Mouse (Mus musculus): ENCODE results near the gene Prom2. TPM values are rescaled to one million over a fixed set of nuclear protein-coding genes. Genes with fewer than 3 reads are reported as not detected.

Prom2 gene
- polyA plus RNA-seq, 1 experiment, result 0.09 TPM

DNA sequence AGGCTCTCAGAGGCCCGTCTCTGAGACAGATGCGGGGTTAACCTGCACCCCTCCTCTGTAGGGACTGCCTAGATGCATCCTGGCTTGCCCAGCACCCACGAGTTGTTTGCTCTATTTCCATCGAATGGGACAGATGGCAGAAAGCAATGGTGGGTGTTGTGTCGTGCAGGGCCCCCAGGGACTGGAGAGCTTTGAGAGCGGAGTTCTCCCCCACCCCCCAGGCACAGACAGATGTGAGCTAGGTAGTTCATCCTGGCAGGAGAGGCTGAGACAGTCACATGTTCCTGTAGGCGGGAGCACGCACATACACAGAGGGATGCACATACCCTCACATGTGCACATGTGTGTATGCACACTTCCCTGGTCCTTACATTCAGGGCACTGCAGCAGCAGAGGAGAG lies 24.2 kb downstream of the Prom2 start:
- peaks cover 13% of the 10 kb centered on the region for H3K4me1 ChIP-seq (ENCODE audit: control insufficient read depth, insufficient read depth, low read length)
- no peaks in the 10 kb centered on the region for H3K27me3 ChIP-seq (ENCODE audit: control insufficient read depth, insufficient read depth, low read length)
- TF ChIP-seq CTCF (IDR thresholded peaks at IDR 0.05; ENCODE audit: control insufficient read depth, insufficient read depth, insufficient replicate concordance, low read depth, low read length) (no peak), POLR2A (IDR thresholded peaks at IDR 0.05; ENCODE audit: control insufficient read depth, low read depth, low read length) (no peak)
- no peak overlapping the region for H3K4me3 ChIP-seq (ENCODE audit: control insufficient read depth, low read depth, low read length)
- H3K36me3 ChIP-seq (ENCODE audit: control insufficient read depth, insufficient read depth, low read length), result no peaks in the 10 kb centered on the region
- no peak overlapping the region for H3K27ac ChIP-seq (ENCODE audit: control insufficient read depth, insufficient read depth, low read depth, low read length)

DNA sequence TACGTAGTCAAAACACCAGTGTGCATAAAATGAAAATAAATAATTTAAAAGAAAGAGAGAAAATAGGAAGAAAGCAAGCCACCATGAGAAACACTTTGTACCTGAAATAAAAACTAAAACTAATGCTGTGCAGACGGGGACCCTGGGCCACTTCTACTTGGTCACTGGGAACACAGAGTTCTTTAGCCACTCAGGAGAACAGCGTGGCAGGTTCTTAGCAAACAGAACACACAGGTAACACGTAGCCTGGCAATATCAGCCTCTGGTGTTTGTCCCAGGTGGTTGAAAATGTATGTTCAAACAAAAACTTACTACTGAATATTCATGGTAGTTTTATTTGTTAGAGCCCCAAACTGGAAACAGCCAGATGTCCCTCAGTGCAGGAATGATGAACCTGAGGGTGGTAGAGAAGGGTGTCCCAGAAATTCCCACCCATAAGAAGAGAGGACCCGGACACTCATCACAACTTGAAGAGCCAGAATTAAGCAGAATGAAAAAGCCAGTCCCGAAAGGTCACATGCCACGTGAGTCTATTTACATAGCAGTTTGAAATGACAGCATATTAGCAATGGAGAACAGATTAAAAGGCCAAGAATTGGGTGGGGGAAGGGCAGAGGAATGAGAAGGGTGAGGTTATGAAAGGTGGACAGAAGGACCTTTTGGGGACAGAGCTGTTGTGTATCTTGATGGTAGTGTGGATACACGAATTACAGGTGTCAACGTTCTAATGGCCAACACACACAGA lies 26.7 kb downstream of the Prom2 start:
- Histone ChIP-seq H3K4me1 (ENCODE audit: control insufficient read depth, insufficient read depth, low read length) (no peaks in the 10 kb centered on the region), H3K27me3 (ENCODE audit: control insufficient read depth, insufficient read depth, low read length) (no peaks in the 10 kb centered on the region), H3K36me3 (ENCODE audit: control insufficient read depth, insufficient read depth, low read length) (no peaks in the 10 kb centered on the region), H3K27ac (ENCODE audit: control insufficient read depth, insufficient read depth, low read depth, low read length) (no peak overlapping the region), H3K4me3 (ENCODE audit: control insufficient read depth, low read depth, low read length) (no peak overlapping the region)
- TF ChIP-seq CTCF (IDR thresholded peaks at IDR 0.05; ENCODE audit: control insufficient read depth, insufficient read depth, insufficient replicate concordance, low read depth, low read length) (no peak), POLR2A (IDR thresholded peaks at IDR 0.05; ENCODE audit: control insufficient read depth, low read depth, low read length) (no peak)

DNA sequence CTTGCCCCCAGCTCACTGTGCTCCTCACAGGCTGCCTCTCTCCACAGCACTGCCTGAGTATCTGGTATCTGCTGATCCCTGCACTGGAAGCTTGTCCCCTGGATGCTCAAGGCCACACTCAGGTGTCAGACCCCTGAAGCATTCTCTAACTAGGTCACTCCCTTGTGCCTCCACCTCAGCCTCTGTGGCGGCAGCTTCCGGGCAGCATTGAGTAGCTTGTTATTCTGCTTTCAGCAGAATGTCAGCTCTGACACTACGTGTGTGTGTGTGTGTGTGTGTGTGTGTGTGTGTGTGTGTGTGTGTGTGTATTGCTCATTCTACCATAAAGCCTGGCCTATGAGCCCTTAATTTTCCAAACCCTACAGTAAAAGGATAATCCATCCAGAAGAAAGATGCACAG lies 28.0 kb downstream of the Prom2 start:
- no peak overlapping the region for H3K27ac ChIP-seq (ENCODE audit: control insufficient read depth, insufficient read depth, low read depth, low read length)
- TF ChIP-seq POLR2A (IDR thresholded peaks at IDR 0.05; ENCODE audit: control insufficient read depth, low read depth, low read length), result no peak
- no peak for TF ChIP-seq CTCF (IDR thresholded peaks at IDR 0.05; ENCODE audit: control insufficient read depth, insufficient read depth, insufficient replicate concordance, low read depth, low read length)
- H3K4me1 ChIP-seq (ENCODE audit: control insufficient read depth, insufficient read depth, low read length), result no peaks in the 10 kb centered on the region
- H3K36me3 ChIP-seq (ENCODE audit: control insufficient read depth, insufficient read depth, low read length), result no peaks in the 10 kb centered on the region
- no peaks in the 10 kb centered on the region for H3K27me3 ChIP-seq (ENCODE audit: control insufficient read depth, insufficient read depth, low read length)
- H3K4me3 ChIP-seq (ENCODE audit: control insufficient read depth, low read depth, low read length), result no peak overlapping the region

GRCm38 (mm10) chr2:127511426-127511825 lies 29.8 kb downstream of the Prom2 start:
- Histone ChIP-seq H3K36me3 (ENCODE audit: control insufficient read depth, insufficient read depth, low read length) (no peaks in the 10 kb centered on the region), H3K27ac (ENCODE audit: control insufficient read depth, insufficient read depth, low read depth, low read length) (no peak overlapping the region), H3K27me3 (ENCODE audit: control insufficient read depth, insufficient read depth, low read length) (no peaks in the 10 kb centered on the region), H3K4me3 (ENCODE audit: control insufficient read depth, low read depth, low read length) (no peak overlapping the region), H3K4me1 (ENCODE audit: control insufficient read depth, insufficient read depth, low read length) (peaks cover 4% of the 10 kb centered on the region; the same call in 1 of the 2 replicates)
- TF ChIP-seq CTCF (IDR thresholded peaks at IDR 0.05; ENCODE audit: control insufficient read depth, insufficient read depth, insufficient replicate concordance, low read depth, low read length), result no peak
- no peak for TF ChIP-seq POLR2A (IDR thresholded peaks at IDR 0.05; ENCODE audit: control insufficient read depth, low read depth, low read length)

DNA sequence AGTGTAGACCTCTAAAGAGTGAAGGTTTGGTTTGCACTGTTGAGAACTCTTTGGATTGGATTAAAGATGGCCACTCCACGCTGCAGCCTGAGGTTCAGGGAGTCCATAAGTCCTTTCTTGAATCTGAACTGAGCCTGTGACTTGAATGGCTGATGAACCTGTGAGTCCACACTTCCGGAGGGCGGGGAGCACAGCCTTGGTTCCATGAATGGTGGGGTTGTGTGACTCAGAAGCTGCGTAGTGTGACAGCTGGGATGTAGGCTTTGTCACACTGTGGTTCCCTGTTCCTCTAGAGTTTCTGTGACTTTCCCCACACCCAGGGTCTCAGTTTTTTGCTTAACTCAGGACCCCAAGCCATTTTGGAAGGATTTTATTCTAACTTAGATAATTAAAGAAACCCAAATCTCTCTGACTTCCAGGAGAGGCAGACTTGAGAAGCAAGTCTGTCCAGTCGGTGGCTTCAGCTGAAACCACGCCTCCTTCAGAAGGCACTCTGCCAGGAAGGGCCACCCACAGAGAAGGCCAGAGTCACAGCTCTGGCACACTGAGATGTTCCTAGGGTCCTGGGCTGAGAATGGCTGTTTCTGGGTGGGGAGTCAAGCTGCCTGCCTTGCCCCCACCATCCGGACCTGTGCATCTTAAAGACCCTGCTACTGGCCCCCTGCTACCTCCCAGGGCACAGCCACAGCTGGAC lies 33.2 kb downstream of the Prom2 start:
- TF ChIP-seq POLR2A (IDR thresholded peaks at IDR 0.05; ENCODE audit: control insufficient read depth, low read depth, low read length) (no peak), CTCF (IDR thresholded peaks at IDR 0.05; ENCODE audit: control insufficient read depth, insufficient read depth, insufficient replicate concordance, low read depth, low read length) (no peak)
- peaks cover 4% of the 10 kb centered on the region; the same call in 1 of the 2 replicates for H3K4me1 ChIP-seq (ENCODE audit: control insufficient read depth, insufficient read depth, low read length)
- no peaks in the 10 kb centered on the region for H3K36me3 ChIP-seq (ENCODE audit: control insufficient read depth, insufficient read depth, low read length)
- H3K27me3 ChIP-seq (ENCODE audit: control insufficient read depth, insufficient read depth, low read length), result no peaks in the 10 kb centered on the region
- no peak overlapping the region for H3K27ac ChIP-seq (ENCODE audit: control insufficient read depth, insufficient read depth, low read depth, low read length)
- no peak overlapping the region for H3K4me3 ChIP-seq (ENCODE audit: control insufficient read depth, low read depth, low read length)

GRCm38 (mm10) chr2:127507077-127507774 lies 34.0 kb downstream of the Prom2 start:
- H3K27ac ChIP-seq (ENCODE audit: control insufficient read depth, insufficient read depth, low read depth, low read length), result no peak overlapping the region
- H3K27me3 ChIP-seq (ENCODE audit: control insufficient read depth, insufficient read depth, low read length), result no peaks in the 10 kb centered on the region
- no peaks in the 10 kb centered on the region for H3K36me3 ChIP-seq (ENCODE audit: control insufficient read depth, insufficient read depth, low read length)
- H3K4me1 ChIP-seq (ENCODE audit: control insufficient read depth, insufficient read depth, low read length), result peaks cover 4% of the 10 kb centered on the region; the same call in 1 of the 2 replicates
- no peak overlapping the region for H3K4me3 ChIP-seq (ENCODE audit: control insufficient read depth, low read depth, low read length)
- TF ChIP-seq POLR2A (IDR thresholded peaks at IDR 0.05; ENCODE audit: control insufficient read depth, low read depth, low read length) (no peak), CTCF (IDR thresholded peaks at IDR 0.05; ENCODE audit: control insufficient read depth, insufficient read depth, insufficient replicate concordance, low read depth, low read length) (peak; percentile 99)

- no peaks in the 10 kb centered on the region for H3K27me3 ChIP-seq (ENCODE audit: control insufficient read depth, insufficient read depth, low read length)
- TF ChIP-seq CTCF (IDR thresholded peaks at IDR 0.05; ENCODE audit: control insufficient read depth, insufficient read depth, insufficient replicate concordance, low read depth, low read length) (no peak), POLR2A (IDR thresholded peaks at IDR 0.05; ENCODE audit: control insufficient read depth, low read depth, low read length) (no peak)
- H3K27ac ChIP-seq (ENCODE audit: control insufficient read depth, insufficient read depth, low read depth, low read length), result no peak overlapping the region
- H3K4me3 ChIP-seq (ENCODE audit: control insufficient read depth, low read depth, low read length), result no peak overlapping the region
- peaks cover 4% of the 10 kb centered on the region; the same call in 1 of the 2 replicates for H3K4me1 ChIP-seq (ENCODE audit: control insufficient read depth, insufficient read depth, low read length)
- no peaks in the 10 kb centered on the region for H3K36me3 ChIP-seq (ENCODE audit: control insufficient read depth, insufficient read depth, low read length)
These were observed 35.1 kb downstream of the Prom2 start for GRCm38 (mm10) chr2:127506131-127506632.

Data from testis, adult 2 months (tissue).